Mouse (Mus musculus): ENCODE results near the gene Muc4.

Muc4 gene

DNA sequence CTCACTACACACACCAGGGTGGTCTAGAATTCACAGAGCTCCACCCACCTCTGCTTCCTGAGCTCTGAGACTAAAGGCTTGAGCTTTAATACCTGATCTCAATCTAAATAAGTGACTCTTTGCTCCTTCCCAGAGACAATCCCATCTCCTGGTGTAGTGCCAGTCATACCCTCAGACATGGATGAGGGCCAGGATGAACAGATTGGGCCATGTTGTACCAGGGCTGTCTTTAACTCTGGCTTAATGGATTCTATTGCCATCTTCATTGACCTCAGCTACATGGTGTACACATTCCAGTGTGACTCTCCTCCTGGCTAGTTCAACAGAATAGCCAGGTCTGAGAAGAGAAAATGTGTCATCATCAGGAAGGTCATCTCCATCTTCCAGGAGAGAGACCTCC lies 9.2 kb upstream of the Muc4 start:
- DNase-seq (ENCODE audit: extremely low read depth, low read depth, low spot score): no peak

DNA sequence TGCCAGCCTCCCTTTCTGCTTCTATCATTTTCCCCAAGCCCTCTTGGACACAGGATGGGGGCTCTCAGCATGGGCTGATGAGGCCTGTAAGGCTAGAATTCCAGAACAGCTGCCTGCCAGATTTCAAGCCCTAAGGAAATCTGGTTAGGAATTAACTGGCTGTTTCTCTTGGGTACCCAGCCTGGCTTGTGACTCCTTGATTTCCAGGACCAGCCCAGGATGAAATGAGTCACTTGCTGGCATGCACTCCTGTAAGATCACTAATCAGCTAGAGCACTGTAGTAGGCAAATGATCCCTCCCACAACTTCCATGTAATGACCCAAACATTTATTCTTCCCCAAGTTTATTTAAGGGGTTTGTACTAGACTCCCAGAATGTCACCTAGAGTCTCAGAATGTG lies 7.4 kb upstream of the Muc4 start:
- DNase-seq (ENCODE audit: extremely low read depth, low read depth, low spot score): no peak

DNA sequence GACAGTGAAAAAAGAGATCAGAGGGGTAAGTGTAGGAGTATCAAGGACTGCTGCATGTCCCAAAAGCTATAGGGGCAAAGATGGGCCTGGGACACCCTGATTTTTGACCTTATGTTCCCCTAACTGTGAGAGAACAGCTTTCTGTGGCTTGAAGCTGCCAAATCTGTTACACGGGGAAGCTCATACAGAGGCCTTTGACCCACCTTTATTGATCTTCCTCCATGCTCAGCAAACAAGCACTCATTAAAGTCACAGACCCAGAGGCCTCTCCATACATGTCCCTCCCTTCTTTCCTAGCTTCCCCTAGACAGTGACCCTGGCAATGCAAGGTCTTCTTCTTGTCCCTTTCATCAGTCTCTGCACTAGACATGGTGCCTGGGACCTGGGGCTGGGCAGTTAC lies 7.0 kb upstream of the Muc4 start:
- DNase-seq (ENCODE audit: extremely low read depth, low read depth, low spot score): no peak

DNA sequence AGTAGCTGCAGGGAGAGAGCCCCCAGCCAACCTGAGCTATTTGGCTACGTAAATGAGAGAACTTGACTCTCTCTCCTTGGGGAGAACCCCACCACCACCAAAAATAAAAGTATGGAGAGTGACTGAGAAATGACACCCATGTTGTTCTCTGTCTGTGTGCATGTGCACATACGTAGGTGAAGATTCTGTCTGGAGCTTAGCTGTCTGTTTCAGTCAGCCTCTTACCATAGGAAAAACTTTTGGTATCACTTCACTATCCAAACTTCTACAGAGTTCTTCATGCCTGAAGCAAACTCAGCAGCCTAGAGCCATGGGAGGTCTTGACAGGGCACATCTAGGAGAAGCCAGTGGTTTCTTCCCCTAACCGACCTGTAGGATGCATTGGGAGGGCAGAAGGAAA lies 2.5 kb upstream of the Muc4 start:
- no peak for DNase-seq (ENCODE audit: extremely low read depth, low read depth, low spot score)

DNA sequence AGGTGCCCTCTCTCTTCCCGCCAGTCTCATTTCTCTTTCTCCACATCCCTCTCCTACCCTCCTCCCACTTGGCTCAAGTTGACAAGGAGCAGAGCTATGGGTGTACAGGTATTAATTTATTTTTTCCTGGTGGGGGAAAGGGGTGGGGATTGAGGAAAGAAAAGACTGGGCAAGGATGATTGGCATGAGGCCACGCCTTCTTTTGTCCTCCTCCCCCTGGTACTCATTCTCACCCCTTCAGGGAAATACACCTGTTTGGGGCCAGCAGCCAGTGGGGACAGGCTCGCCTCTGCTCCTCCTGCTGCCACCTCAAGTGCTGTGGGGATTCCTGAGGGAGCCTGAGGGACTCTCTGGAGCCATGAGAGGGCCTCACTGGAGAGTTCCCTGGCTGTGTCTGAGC lies 336 bp downstream of the Muc4 start:
- no peak for DNase-seq (ENCODE audit: extremely low read depth, low read depth, low spot score)

DNA sequence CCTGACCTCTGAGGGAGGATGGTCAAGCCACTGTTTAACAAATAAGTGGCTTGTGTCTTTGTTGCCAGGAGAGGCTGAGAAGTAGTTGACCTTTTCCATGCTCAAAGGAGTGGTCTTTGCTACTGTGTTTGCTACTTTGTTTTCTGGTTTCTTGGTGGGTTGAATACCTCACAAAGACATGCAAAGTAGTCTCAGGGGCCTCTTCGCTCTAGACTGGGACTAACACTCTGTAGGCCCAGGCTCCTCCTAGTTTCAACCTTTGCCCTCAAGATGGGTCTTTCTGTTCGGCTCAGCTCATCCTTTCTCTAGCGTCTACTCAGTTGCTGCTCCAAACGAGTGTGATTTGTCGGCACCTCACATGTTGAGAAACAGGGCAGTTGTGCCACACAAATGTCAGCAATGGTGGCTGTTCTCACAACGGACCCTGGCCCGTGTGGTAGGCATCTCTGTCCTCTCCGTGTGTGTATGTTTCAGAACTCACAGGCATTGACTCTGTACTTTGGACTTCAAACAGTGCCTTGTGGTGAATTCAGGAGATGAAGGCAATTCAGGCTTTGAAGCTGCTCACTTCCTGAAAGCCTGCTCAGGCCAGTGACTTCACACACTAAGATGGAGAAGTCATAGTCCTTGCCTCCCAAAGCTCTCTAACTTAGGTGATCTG lies 4.4 kb downstream of the Muc4 start:
- DNase-seq (ENCODE audit: extremely low read depth, low read depth, low spot score): no peak

DNA sequence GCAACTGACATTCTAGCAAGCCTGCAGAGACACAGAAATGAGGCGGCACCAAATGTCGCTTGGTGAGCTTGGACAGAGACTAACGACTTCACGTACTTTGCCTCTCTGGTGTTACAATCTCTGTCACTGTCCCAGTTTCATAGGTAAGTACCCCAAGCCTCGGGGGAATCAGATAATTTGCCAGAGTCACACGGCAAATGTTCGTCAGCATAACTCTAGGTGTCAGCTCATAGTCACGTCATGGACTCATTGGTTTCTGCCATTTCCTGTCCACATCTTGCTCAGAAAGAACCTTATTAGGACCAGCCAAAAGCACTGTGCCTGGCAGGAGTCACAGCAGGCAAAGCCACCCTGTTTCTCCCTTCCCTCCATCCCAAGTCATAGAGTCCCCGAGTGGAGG lies 5.7 kb downstream of the Muc4 start:
- DNase-seq (ENCODE audit: extremely low read depth, low read depth, low spot score): no peak

DNA sequence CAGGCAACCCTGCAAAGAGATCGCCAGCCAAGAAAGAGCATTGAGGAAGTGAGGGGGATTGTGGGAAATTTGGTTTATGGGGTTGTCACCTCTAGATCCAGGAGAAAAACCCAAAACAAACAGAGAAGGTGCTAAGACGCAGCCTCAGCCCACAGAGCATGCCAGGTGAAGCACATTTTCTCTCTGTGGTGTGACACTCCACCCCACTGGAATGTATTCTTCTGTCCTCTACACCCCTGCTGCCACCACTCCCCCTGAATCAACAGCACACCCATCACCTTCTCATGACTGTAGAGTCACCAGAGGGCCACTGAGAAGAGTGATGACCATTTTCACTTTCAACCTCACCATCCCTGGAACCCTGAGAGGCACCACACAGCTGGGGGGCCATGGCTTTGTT lies 7.0 kb downstream of the Muc4 start:
- DNase-seq (ENCODE audit: extremely low read depth, low read depth, low spot score): no peak

DNA sequence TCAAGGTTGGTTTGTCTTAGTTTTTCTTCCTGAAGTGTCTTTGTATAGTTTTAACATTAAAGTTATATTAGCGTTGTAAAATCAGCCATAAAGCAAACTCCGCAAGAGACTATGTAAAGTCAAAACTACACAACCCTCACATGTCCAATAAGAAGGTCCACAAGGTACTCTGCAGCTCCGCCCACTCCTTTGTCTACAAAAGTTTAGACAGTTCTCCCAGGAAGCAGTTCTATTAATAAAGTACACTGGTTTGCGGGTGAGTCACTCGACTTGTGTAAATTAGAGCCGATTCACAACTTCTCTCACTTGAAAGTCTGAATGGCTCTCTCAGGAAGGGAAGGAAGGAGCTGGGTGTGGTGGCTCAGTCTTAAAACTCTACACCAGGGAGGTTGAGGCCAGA lies 10.2 kb downstream of the Muc4 start:
- DNase-seq (ENCODE audit: extremely low read depth, low read depth, low spot score): no peak

DNA sequence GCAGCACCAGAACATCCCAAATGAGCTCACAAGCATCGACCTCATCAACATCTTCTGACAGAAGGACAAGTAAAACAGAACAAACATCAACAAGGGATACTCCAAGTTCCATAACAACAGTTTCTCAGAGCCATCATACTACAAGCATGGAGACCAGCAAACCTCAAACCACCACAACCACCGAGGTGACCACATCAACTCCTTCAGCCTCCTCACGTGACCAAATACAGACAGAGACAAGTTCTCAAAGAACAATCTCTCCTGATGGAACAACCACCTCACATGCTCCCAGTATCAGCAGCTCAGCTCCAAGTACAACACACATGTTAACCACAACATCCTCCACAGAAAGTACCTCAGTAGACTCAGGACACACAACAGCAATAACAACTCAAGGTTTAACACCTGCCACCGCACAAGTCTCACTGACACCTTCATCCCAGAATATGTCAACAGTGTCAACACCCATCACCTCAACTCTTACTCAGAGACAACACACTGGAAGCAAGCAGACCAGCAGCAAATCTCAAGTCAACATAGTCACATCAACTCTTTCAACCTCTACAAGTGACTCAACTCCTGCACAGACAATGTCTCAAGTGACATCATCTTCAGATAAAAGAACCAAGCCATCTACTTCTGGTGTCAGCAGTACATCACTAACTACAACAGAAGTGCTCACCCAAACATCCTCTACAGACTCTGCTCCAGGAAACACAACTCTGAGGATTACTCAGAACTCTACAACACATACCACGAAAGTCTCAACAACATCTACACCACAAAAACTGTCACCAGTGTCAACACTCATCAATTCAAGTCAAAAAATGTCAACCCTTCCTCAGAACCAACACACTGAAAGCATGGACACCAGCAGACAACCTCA lies 14.8 kb downstream of the Muc4 start:
- DNase-seq (ENCODE audit: extremely low read depth, low read depth, low spot score): no peak

DNA sequence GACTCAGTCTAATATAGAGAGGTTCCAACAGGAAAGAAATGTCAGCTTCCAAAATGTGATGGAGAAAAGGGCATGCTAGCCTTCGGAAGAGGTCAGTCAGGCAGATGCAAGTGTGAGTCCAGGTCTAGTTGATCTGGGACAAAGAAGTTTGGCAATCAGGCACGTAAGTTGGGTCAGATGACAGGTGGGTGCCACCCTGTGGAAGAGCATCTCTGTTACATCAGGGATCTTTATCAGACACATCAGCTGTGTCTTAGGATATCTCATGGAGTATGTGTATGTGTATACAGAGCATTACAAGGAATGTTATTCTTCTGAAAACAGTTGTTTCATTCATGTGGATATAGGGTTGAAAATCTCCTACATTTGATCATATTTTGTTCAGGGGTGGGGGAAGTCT lies 28.9 kb downstream of the Muc4 start:
- DNase-seq (ENCODE audit: extremely low read depth, low read depth, low spot score): no peak

DNA sequence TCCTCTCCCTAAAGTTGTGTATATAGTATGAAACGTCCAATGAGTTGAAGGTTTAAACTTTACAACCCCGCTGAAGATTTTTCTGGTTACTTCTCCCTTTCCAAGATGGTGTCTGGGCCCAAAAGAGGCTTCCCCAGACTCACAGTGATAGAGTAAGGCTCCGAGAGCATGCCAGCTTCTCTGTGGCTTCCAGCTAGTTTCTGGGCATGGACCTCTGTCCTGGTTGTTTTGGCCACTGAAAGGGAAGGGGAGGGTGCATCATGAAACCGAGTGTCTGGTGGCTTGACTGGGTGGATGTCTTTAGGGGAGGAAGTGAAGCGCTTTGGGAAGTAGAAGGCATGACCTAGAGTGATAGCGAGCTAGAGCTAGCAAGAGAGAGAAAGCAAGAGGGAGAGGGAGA lies 29.3 kb downstream of the Muc4 start:
- no peak for DNase-seq (ENCODE audit: extremely low read depth, low read depth, low spot score)

DNA sequence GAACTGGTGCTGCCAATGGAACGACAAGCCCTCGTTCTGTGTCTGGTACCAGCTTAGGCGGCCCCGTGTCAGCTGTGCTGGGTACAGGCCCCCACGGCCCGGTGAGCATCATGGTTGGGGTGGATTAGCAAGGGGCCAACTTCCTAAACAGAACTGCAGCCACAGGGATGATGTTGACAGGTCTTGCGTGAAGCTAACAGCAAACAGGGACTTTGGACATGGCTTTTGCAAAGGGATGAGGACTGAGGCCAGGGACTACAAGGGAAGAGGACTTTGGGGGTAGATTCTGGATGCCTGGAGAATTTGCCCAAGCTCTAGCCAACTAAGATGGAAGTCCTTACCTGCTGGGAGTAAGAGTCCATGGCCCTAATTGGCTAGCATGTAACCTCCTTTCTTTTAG lies 31.2 kb downstream of the Muc4 start:
- no peak for DNase-seq (ENCODE audit: extremely low read depth, low read depth, low spot score)

DNA sequence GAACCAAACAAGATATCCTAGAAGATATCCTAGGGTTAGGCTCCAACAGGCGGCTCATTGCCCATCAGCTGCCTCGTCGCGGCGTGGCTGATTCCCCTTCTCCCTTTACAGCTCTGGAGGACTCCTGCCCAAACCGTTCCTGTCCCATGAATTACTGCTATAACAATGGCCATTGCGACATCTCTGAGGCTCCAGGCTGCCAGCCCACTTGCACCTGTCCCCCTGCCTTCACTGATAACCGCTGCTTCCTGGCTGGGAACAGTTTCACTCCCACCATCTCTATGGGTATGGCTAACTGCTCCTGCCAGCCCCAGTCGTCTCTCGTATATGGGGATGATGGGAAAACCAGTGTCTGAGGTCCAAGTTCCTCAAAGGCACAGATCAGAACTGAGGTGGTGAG lies 41.0 kb downstream of the Muc4 start:
- no peak for DNase-seq (ENCODE audit: extremely low read depth, low read depth, low spot score)

DNA sequence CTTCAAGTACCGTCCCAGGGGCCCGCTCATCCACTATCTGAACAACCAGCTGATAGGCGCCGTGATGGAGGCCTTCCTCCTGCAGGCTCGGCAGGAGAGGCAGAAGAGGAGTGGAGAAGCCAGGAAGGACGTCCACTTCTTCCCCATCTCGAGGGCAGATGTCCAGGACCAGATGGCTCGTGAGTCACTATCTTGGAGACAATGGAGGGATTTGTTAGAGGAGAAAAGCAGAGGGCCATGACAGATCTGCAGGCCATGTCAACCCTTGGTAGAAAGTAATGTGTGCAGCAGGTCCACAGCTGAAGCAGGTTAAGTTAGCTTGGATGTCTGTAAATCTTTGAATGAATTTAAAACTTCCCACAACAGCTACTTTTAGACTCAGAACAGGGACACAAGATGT lies 43.3 kb downstream of the Muc4 start:
- DNase-seq (ENCODE audit: extremely low read depth, low read depth, low spot score): no peak

DNA sequence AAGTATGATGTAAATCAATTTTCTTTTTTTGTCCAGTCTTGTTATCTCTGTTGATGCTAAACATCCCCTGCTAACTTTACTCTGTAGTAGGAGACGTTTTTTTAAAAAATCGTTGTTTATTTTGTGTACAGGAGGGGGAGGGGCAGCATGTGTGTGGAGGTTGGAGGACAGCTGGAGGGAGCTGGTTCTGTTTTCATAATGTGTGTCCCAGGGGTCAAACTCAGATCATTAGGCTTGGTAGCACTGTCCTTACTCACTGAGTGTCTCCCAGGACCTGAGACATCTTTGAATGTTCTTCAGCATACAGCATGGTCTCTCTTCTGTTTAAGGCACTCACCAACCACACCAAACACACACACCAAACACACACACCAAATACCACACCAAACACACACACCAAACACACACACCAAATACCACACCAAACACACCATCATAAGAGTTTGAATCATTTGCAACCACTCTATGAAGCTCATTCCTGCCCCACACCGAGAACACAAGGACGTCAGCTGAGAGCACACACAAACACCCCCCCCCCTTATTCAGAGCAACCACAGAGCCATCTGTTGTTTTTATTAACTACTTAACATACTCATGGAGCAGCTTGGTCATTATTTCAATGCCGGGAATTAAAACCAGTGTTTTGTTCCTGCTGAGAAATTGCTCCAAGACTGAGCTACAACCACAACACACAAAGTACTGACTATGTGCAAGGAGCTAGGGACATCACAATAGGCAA lies 47.8 kb downstream of the Muc4 start:
- no peak for DNase-seq (ENCODE audit: extremely low read depth, low read depth, low spot score)

DNA sequence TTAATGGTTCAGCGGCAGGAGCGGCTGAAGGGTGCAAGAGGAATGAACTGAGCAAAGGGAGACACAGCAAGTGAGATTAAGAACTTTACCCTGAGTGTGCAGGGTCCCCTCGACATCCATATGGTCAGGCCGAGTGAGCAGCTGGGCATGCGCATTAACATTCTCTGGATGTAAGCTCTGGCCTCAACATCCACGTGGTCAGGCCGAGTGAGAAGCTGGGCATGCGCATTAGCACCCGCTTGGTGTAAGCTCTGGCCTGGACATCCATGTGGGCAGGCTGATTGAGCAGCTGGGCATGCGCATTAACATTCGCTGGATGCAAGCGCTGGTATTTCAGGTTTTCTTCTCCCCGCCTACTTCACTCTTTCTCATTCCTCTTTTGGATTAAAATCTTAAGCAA lies 49.2 kb downstream of the Muc4 start:
- no peak for DNase-seq (ENCODE audit: extremely low read depth, low read depth, low spot score)

DNA sequence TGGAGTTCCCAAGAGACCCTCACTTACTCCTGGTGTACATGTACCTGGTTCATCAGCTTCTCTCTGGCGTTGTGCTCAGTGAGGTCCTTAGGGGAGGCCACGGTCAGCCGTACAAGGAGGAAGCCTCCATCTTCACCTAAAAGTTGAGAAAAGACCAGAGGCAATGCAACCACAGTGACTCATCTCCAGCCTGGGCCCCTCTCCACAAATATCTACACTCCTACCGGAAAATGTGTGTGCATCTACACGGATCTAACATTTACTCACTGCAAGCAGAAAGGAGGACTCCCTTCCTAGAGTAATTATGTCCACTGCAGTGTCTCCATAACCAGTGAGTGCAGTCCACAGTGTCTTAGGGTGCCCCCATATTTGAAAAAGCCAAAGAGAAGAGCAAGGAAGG lies 54.4 kb downstream of the Muc4 start:
- DNase-seq (ENCODE audit: extremely low read depth, low read depth, low spot score): no peak

DNA sequence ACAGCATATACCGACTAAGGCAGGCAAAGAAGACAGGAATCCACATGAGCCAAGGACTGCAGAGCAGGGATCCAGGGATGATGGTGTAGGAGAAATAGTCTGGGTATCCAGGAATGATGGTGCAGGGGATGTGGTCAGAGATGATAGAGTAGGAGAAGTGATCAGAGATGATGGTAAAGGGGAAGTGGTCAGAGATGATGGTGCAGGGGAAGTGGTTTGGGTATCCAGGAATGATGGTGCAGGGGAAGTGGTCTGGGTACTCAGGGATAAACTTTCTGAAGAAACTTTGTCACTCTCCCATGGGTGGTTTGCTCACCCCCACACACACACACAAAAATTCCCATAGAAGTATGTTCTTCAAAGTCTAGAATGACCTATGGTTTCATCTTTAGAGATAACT lies 59.5 kb downstream of the Muc4 start:
- DNase-seq (ENCODE audit: extremely low read depth, low read depth, low spot score): no peak

DNA sequence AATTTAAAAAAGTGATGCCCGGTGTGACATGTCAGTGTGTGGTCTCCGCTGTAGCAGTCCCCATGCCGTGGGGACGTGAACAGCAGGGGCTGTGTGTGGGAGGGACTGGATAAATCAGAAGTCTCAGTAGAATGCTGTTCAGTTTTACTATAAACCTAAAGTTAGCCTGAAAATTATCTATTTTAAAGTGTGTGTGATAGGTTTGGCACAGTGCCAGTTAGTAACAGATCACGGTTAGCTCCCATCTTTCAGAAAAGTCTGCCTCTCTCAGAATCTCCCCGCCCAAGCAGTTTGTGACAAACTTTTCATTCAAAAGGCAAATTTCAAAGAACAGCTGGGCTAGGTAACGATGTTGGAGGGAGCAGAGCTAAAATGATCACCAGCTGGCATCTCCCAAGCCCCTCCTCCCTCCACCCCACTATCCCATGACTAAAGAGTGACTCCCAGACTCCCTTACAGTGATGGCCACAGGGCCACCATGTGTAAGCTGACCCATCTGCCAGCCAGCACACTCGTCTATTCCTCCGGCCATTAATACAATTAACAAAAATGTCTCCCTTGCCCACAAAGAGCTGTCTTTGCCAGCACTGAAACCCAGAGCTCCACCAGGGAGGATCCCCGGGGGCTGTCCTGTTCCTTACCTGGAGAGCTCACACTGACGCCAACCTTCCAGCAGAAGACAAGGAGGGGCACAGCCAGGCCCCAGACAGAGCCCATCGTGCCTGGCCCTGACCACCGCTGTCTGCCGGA lies 61.2 kb downstream of the Muc4 start:
- no peak for DNase-seq (ENCODE audit: extremely low read depth, low read depth, low spot score)

DNA sequence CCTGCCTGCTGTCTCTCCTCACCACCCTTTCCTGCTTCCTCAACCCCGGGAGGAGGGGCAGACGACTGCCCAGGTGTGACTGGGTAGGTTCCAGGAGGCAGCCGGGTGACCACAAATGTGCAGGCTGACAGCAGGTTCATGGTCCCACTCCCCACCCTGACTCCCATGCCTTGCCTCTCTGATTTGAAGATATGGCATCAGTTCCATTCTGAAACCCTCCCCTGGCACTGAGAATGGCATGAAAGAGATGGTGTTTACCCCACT lies 61.7 kb downstream of the Muc4 start, which contains the start of gene Muc20:
TSS of gene Muc20 (minus strand) at position 10 of the 264 bp plus-strand sequence.
- no peak for DNase-seq (ENCODE audit: extremely low read depth, low read depth, low spot score)
